Mouse (Mus musculus) frontal cortex, postnatal 14 days (tissue): ENCODE data around the gene Rfx7.

Experiments
- DNase-seq, 2 experiments: peaks; one replicate each; pipeline ENCODE4 v3.0.0; 2022; ENCODE audit warnings: low spot score in 2 of 2

Rfx7 gene

GRCm38 (mm10) chr9:72531996-72532380, at the start of gene Rfx7:
TSS of gene Rfx7 (plus strand) at chr9:72532240.
- peak; percentile 55 to 64 for DNase-seq

GRCm38 (mm10) chr9:72488523-72488922, 43.5 kb upstream of the Rfx7 start:
- no peak for DNase-seq

- no peak for DNase-seq
Observed at GRCm38 (mm10) chr9:72489131-72489530, 42.9 kb upstream of the Rfx7 start.

- DNase-seq: peak; percentile 78 to 83
Observed at GRCm38 (mm10) chr9:72491559-72492193, 40.4 kb upstream of the Rfx7 start.

- peak in 1 of 2 experiments; percentile 7 for DNase-seq
Observed at GRCm38 (mm10) chr9:72492194-72492565, 39.9 kb upstream of the Rfx7 start, which contains the start of gene Tex9. TSS of gene Tex9 (minus strand) at chr9:72492212.

GRCm38 (mm10) chr9:72493465-72493864, 38.6 kb upstream of the Rfx7 start:
- DNase-seq: no peak

GRCm38 (mm10) chr9:72493984-72494685, 37.9 kb upstream of the Rfx7 start:
- no peak for DNase-seq

GRCm38 (mm10) chr9:72496691-72497090, 35.3 kb upstream of the Rfx7 start:
- no peak for DNase-seq

GRCm38 (mm10) chr9:72497171-72497570, 34.9 kb upstream of the Rfx7 start:
- no peak for DNase-seq

- no peak for DNase-seq
Observed at GRCm38 (mm10) chr9:72512229-72512981, 19.6 kb upstream of the Rfx7 start.

- no peak for DNase-seq
Observed at GRCm38 (mm10) chr9:72515366-72515765, 16.7 kb upstream of the Rfx7 start.

- DNase-seq: no peak
Observed at GRCm38 (mm10) chr9:72519246-72519645, 12.8 kb upstream of the Rfx7 start.

- no peak for DNase-seq
Observed at GRCm38 (mm10) chr9:72520849-72521248, 11.2 kb upstream of the Rfx7 start.

GRCm38 (mm10) chr9:72526091-72526490, 5.9 kb upstream of the Rfx7 start:
- DNase-seq: no peak

- DNase-seq: peak; percentile 61 to 78
Observed at GRCm38 (mm10) chr9:72530237-72530636, 1.8 kb upstream of the Rfx7 start.

GRCm38 (mm10) chr9:72530824-72531223, 1.2 kb upstream of the Rfx7 start:
- no peak for DNase-seq

- DNase-seq: peak; percentile 82 to 85
Observed at GRCm38 (mm10) chr9:72531291-72531995, 597 bp upstream of the Rfx7 start.

GRCm38 (mm10) chr9:72532381-72533088, 495 bp downstream of the Rfx7 start:
- peak; percentile 38 to 48 for DNase-seq

- DNase-seq: no peak
Observed at GRCm38 (mm10) chr9:72533089-72533415, 1.0 kb downstream of the Rfx7 start.

- no peak for DNase-seq
Observed at GRCm38 (mm10) chr9:72534985-72535384, 2.9 kb downstream of the Rfx7 start.

- no peak for DNase-seq
Observed at GRCm38 (mm10) chr9:72535394-72535793, 3.4 kb downstream of the Rfx7 start.

- DNase-seq: no peak
Observed at GRCm38 (mm10) chr9:72537086-72537485, 5.0 kb downstream of the Rfx7 start.
